Comparison of ENCODE assay signal across 8 mouse cellular contexts in the genomic region with DNA sequence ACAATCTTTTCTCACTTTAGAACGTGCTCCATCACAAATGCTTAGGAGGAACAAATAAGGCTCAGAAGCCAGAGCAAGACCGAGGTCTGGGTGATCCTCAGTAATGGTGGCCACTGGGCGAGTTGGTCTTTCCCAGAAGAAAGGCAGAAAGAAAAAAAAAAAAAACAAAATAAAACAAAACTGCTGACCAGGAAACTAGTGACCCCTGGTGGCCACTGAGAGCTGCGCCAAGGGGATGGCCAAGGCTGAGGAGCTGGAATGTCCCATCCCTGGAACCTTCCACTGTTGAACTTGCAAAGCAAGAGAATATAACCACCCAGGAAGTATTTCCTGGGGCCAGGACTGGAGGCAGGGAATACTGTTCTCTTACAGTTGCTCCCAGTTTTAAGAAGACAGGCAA. TPM values are rescaled to one million over a fixed set of nuclear protein-coding genes. Genes with fewer than 3 reads are reported as not detected.
DNase-seq lines count a peak whose midpoint lies in the region; ATAC-seq and TF ChIP-seq lines count a peak whose summit lies in the region.

No protein-coding gene starts in this region.

- peak; percentile 48 to 65 for DNase-seq in heart, adult 2 months
- DNase-seq in testis, postnatal 14 days (ENCODE audit: low spot score), result no peak
- peak; percentile 74 for DNase-seq in brain, adult 2 months (ENCODE audit: low read depth, low spot score)
- peak; percentile 73 for DNase-seq in heart, embryonic 10.5 days (ENCODE audit: low spot score)
- peak; percentile 82 for DNase-seq in lung, postnatal 10 days
- no peak for DNase-seq in frontal cortex, postnatal 10 days (ENCODE audit: low spot score in 2 of 2)

- intact Hi-C loops in heart, adult 2 months (cut with DNase I), result loop anchor here (1.0 to 5.0 kb wide), 3 partner anchors 56 to 227 kb away; no protein-coding TSS in a partner anchor

- 34% methylated on average over 4 of the region's 4 CpGs for WGBS in heart, adult 2 months
- WGBS in heart, embryonic 11.5 days (ENCODE audit: insufficient replicate concordance), result 34% methylated on average over 4 of the region's 4 CpGs
- WGBS in heart, embryonic 10.5 days, result 38% methylated on average over 4 of the region's 4 CpGs

- peak overlapping the region; percentile 23; the same call in 1 of the 2 replicates for H3K27ac ChIP-seq in heart, adult 2 months
- H3K27ac ChIP-seq in heart, embryonic 11.5 days (ENCODE audit: low read depth, low read length), result no peak overlapping the region
- no peak overlapping the region for H3K27ac ChIP-seq in testis, adult 2 months (ENCODE audit: control insufficient read depth, insufficient read depth, low read depth, low read length)
- no peak overlapping the region for H3K27ac ChIP-seq in heart, embryonic 10.5 days

- H3K36me3 ChIP-seq in heart, adult 2 months (ENCODE audit: control insufficient read depth, insufficient read depth, low read length), result no peaks in the 10 kb centered on the region
- H3K36me3 ChIP-seq in heart, embryonic 11.5 days (ENCODE audit: control insufficient read depth, insufficient read depth, low read length), result peaks cover 3% of the 10 kb centered on the region; the same call in 1 of the 2 replicates
- H3K36me3 ChIP-seq in testis, adult 2 months (ENCODE audit: control insufficient read depth, insufficient read depth, low read length), result no peaks in the 10 kb centered on the region
- peaks cover 53% of the 10 kb centered on the region for H3K36me3 ChIP-seq in heart, embryonic 10.5 days

- H3K4me3 ChIP-seq in heart, adult 2 months, result no peak overlapping the region
- no peak overlapping the region for H3K4me3 ChIP-seq in heart, embryonic 11.5 days (ENCODE audit: low read depth, low read length)
- H3K4me3 ChIP-seq in testis, adult 2 months (ENCODE audit: control insufficient read depth, low read depth, low read length), result no peak overlapping the region
- H3K4me3 ChIP-seq in heart, embryonic 10.5 days, result no peak overlapping the region

- no peak for ATAC-seq in heart, embryonic 11.5 days (replicated peaks; ENCODE audit: insufficient number of reproducible peaks, low FRiP score, low TSS enrichment)

- TF ChIP-seq POLR2A in heart, adult 2 months (IDR thresholded peaks at IDR 0.05; ENCODE audit: insufficient read depth, low read depth, low read length), result no peak
- no peak for TF ChIP-seq POLR2A in testis, adult 2 months (IDR thresholded peaks at IDR 0.05; ENCODE audit: control insufficient read depth, low read depth, low read length)

- TF ChIP-seq CTCF in heart, adult 2 months (IDR thresholded peaks at IDR 0.05), result peak; percentile 98
- peak; percentile 45; the same call in 1 of the 2 replicates for TF ChIP-seq CTCF in testis, adult 2 months (IDR thresholded peaks at IDR 0.05; ENCODE audit: control insufficient read depth, insufficient read depth, insufficient replicate concordance, low read depth, low read length)

- 0 out of 2 replicates have a peak, but pooled peaks have one; percentile 55 for TF ChIP-seq EP300 in heart, adult 2 months (IDR thresholded peaks at IDR 0.05; ENCODE audit: insufficient read depth, low read depth, low read length)

- H3K4me2 ChIP-seq in heart, embryonic 11.5 days, result no peak overlapping the region

- H3K79me2 ChIP-seq in heart, adult 2 months (replicated peaks; ENCODE audit: control insufficient read depth, insufficient read depth, low read length), result no peaks in the 10 kb centered on the region

- no peaks in the 10 kb centered on the region for H3K27me3 ChIP-seq in heart, adult 2 months (ENCODE audit: control insufficient read depth, insufficient read depth, low read length)
- no peaks in the 10 kb centered on the region for H3K27me3 ChIP-seq in heart, embryonic 11.5 days (ENCODE audit: control insufficient read depth, insufficient read depth, low read length)
- no peaks in the 10 kb centered on the region for H3K27me3 ChIP-seq in testis, adult 2 months (ENCODE audit: control insufficient read depth, insufficient read depth, low read length)
- no peaks in the 10 kb centered on the region for H3K27me3 ChIP-seq in heart, embryonic 10.5 days (ENCODE audit: insufficient read depth, poor library complexity, severe bottlenecking)

- no peaks in the 10 kb centered on the region for H3K9me3 ChIP-seq in heart, embryonic 11.5 days (replicated peaks; ENCODE audit: control insufficient read depth, low read length)
- H3K9me3 ChIP-seq in heart, embryonic 10.5 days, result no peaks in the 10 kb centered on the region

- H3K9ac ChIP-seq in heart, adult 2 months (ENCODE audit: low read depth, low read length), result no peak overlapping the region
- no peak overlapping the region for H3K9ac ChIP-seq in heart, embryonic 11.5 days (ENCODE audit: low read depth, low read length)

- no peaks in the 10 kb centered on the region for H3K4me1 ChIP-seq in heart, adult 2 months (ENCODE audit: control insufficient read depth, insufficient read depth, low read length)
- no peaks in the 10 kb centered on the region for H3K4me1 ChIP-seq in heart, embryonic 11.5 days (ENCODE audit: control insufficient read depth, insufficient read depth, low read length)
- no peaks in the 10 kb centered on the region for H3K4me1 ChIP-seq in testis, adult 2 months (ENCODE audit: control insufficient read depth, insufficient read depth, low read length)
- H3K4me1 ChIP-seq in heart, embryonic 10.5 days, result peaks cover 8% of the 10 kb centered on the region; the same call in 1 of the 2 replicates

RNA-seq across cellular contexts. Expression of a gene that starts 13.6 kb away (rescaled TPM):
- total RNA-seq in heart, adult 2 months (2021), result 1 to 10 TPM; 7.8 to 8.9 TPM
- polyA plus RNA-seq in heart, adult 2 months (2012; rRNA removed), result 22.8 and 27.1 TPM in 2 replicates
- 13.7 and 18.9 TPM in 2 replicates for polyA plus RNA-seq in heart, embryonic 11.5 days (2014; fragmentation: Nextera tagmentation; extraction: Ambion mirVana)
- polyA plus RNA-seq in testis, adult 2 months (2012; rRNA removed), result 2.2 and 2.9 TPM in 2 replicates
- polyA plus RNA-seq in heart, embryonic 10.5 days (2016; fragmentation: Nextera tagmentation; extraction: Ambion mirVana), result 19.2 and 22.1 TPM in 2 replicates

RNA-seq across cellular contexts. Expression of a gene that starts 28.4 kb away (rescaled TPM):
- 10 to 100 TPM; 53.1 to 62.2 TPM for total RNA-seq in heart, adult 2 months (2021)
- polyA plus RNA-seq in heart, adult 2 months (2012; rRNA removed), result 113 and 141 TPM in 2 replicates
- polyA plus RNA-seq in heart, embryonic 11.5 days (2014; fragmentation: Nextera tagmentation; extraction: Ambion mirVana), result 44.4 and 48.9 TPM in 2 replicates
- 619 and 654 TPM in 2 replicates for polyA plus RNA-seq in testis, adult 2 months (2012; rRNA removed)
- 24.7 and 62.7 TPM in 2 replicates for polyA plus RNA-seq in heart, embryonic 10.5 days (2016; fragmentation: Nextera tagmentation; extraction: Ambion mirVana)

RNA-seq across cellular contexts. Expression of a gene that starts 59.4 kb away (rescaled TPM):
- 10 to 100 TPM; 30.1 to 32.6 TPM for total RNA-seq in heart, adult 2 months (2021)
- 55.9 and 68.5 TPM in 2 replicates for polyA plus RNA-seq in heart, adult 2 months (2012; rRNA removed)
- polyA plus RNA-seq in heart, embryonic 11.5 days (2014; fragmentation: Nextera tagmentation; extraction: Ambion mirVana), result 15.4 and 16.0 TPM in 2 replicates
- 4.9 and 7.9 TPM in 2 replicates for polyA plus RNA-seq in testis, adult 2 months (2012; rRNA removed)
- 15.9 and 24.6 TPM in 2 replicates for polyA plus RNA-seq in heart, embryonic 10.5 days (2016; fragmentation: Nextera tagmentation; extraction: Ambion mirVana)

Comparison
In these comparisons a context has a peak if more than half of its experiments do, and no peak if none do; other contexts are left out.
1. DNase-seq: peak in heart, adult 2 months (2 of 2), brain, adult 2 months (single experiment), heart, embryonic 10.5 days (single experiment) and lung, postnatal 10 days (single experiment); none in testis, postnatal 14 days (single experiment) and frontal cortex, postnatal 10 days (0 of 2).